Mouse (Mus musculus): ENCODE measurements at regions not wholly inside any gene's neighbourhood (a gene's known extent, or its start where the extent isn't known, plus 50 kb on each side); places are given as distances from the start of the nearest gene placed in this dataset.

GRCm38 (mm10) chr8:40210871-40211270, 464.0 kb upstream of the Adam24 start:
- DNase-seq (ENCODE audit: low spot score): no peak
- 89% methylated on average over 4 of the region's 4 CpGs for WGBS
- H3K27me3 ChIP-seq (ENCODE audit: low read depth, poor library complexity, severe bottlenecking): no peaks in the 10 kb centered on the region

GRCm38 (mm10) chr8:40223521-40223920, 451.4 kb upstream of the Adam24 start:
- no peaks in the 10 kb centered on the region for H3K4me1 ChIP-seq
- WGBS: 28% methylated on average over 4 of the region's 4 CpGs
- no peaks in the 10 kb centered on the region for H3K9me3 ChIP-seq (replicated peaks)
- H3K27me3 ChIP-seq (ENCODE audit: low read depth, poor library complexity, severe bottlenecking): no peaks in the 10 kb centered on the region
- no peak for DNase-seq (ENCODE audit: low spot score)
- no peak overlapping the region for H3K27ac ChIP-seq
- H3K4me3 ChIP-seq: no peak overlapping the region
- H3K36me3 ChIP-seq: no peaks in the 10 kb centered on the region

More at GRCm38 (mm10) chr8:40210871-40211270, 464.0 kb upstream of the Adam24 start:
- H3K4me1 ChIP-seq: no peaks in the 10 kb centered on the region
- no peaks in the 10 kb centered on the region for H3K36me3 ChIP-seq
- H3K27ac ChIP-seq: no peak overlapping the region
- no peak overlapping the region for H3K4me3 ChIP-seq
- H3K9me3 ChIP-seq (replicated peaks): no peaks in the 10 kb centered on the region

- WGBS: 83% methylated on average over 1 of the region's 1 CpGs
- Histone ChIP-seq H3K27ac (no peak overlapping the region), H3K4me1 (no peaks in the 10 kb centered on the region), H3K4me3 (no peak overlapping the region), H3K36me3 (no peaks in the 10 kb centered on the region), H3K27me3 (ENCODE audit: low read depth, poor library complexity, severe bottlenecking) (no peaks in the 10 kb centered on the region), H3K9me3 (replicated peaks) (no peaks in the 10 kb centered on the region)
- DNase-seq (ENCODE audit: low spot score): no peak
These were observed 447.6 kb upstream of the Adam24 start for GRCm38 (mm10) chr8:40227262-40227661.

Data from limb, embryonic 10.5 days (tissue).